Mouse (Mus musculus): Measurements from ENCODE around the gene Pllp. TPM values are rescaled to one million over a fixed set of nuclear protein-coding genes. Genes with fewer than 3 reads are reported as not detected.
A peak's percentile ranks its signal among the peaks of the same experiment; 100 is the strongest.

Gene Pllp
- polyA plus RNA-seq, 1 experiment from 2014 or later, result 1.4 TPM

- Histone ChIP-seq H3K27ac (no peak overlapping the region), H3K9ac (0 out of 2 replicates have a peak overlapping the region, but pooled peaks have one; percentile 65), H3K27me3 (replicated peaks) (peaks cover 33% of the 10 kb centered on the region), H3K4me1 (peaks cover 36% of the 10 kb centered on the region), H3K4me2 (peak overlapping the region; percentile 73), H3K9me3 (replicated peaks) (no peaks in the 10 kb centered on the region), H3K4me3 (peak overlapping the region; percentile 64), H3K36me3 (no peaks in the 10 kb centered on the region)
- no peak for ATAC-seq
- 58% methylated on average over 3 of the region's 3 CpGs for WGBS (ENCODE audit: insufficient replicate concordance)
Observed at GRCm38 (mm10) chr8:94702156-94702555, 6.1 kb upstream of the Pllp start.

GRCm38 (mm10) chr8:94700421-94700935 lies 4.4 kb upstream of the Pllp start:
- ATAC-seq, result no peak
- H3K4me2 ChIP-seq, result no peak overlapping the region
- no peaks in the 10 kb centered on the region for H3K9me3 ChIP-seq (replicated peaks)
- H3K4me1 ChIP-seq, result peaks cover 30% of the 10 kb centered on the region
- no peak overlapping the region for H3K4me3 ChIP-seq
- WGBS (ENCODE audit: insufficient replicate concordance), result 50% methylated on average over 4 of the region's 4 CpGs
- no peak overlapping the region for H3K27ac ChIP-seq
- H3K27me3 ChIP-seq (replicated peaks), result peaks cover 43% of the 10 kb centered on the region
- no peak overlapping the region for H3K9ac ChIP-seq
- H3K36me3 ChIP-seq, result no peaks in the 10 kb centered on the region

- Histone ChIP-seq H3K4me2 (no peak overlapping the region), H3K27ac (no peak overlapping the region), H3K9ac (no peak overlapping the region), H3K4me3 (no peak overlapping the region), H3K36me3 (no peaks in the 10 kb centered on the region), H3K27me3 (replicated peaks) (peaks cover 52% of the 10 kb centered on the region), H3K4me1 (peaks cover 23% of the 10 kb centered on the region), H3K9me3 (replicated peaks) (no peaks in the 10 kb centered on the region)
- 78% methylated on average over 16 of the region's 16 CpGs for WGBS (ENCODE audit: insufficient replicate concordance)
- ATAC-seq, result no peak
Observed at GRCm38 (mm10) chr8:94699366-94699765, 3.3 kb upstream of the Pllp start.

GRCm38 (mm10) chr8:94697956-94698355 lies 1.9 kb upstream of the Pllp start:
- Histone ChIP-seq H3K9ac (no peak overlapping the region), H3K4me1 (peaks cover 22% of the 10 kb centered on the region), H3K4me3 (no peak overlapping the region), H3K36me3 (no peaks in the 10 kb centered on the region), H3K27me3 (replicated peaks) (peaks cover 66% of the 10 kb centered on the region), H3K27ac (no peak overlapping the region), H3K9me3 (replicated peaks) (no peaks in the 10 kb centered on the region), H3K4me2 (no peak overlapping the region)
- ATAC-seq, result no peak
- WGBS (ENCODE audit: insufficient replicate concordance), result 69% methylated on average over 6 of the region's 6 CpGs

GRCm38 (mm10) chr8:94696566-94696965 lies 488 bp upstream of the Pllp start:
- ATAC-seq, result no peak
- Histone ChIP-seq H3K27me3 (replicated peaks) (peaks cover 80% of the 10 kb centered on the region), H3K4me1 (peaks cover 15% of the 10 kb centered on the region), H3K4me2 (peak overlapping the region; percentile 62), H3K4me3 (no peak overlapping the region), H3K27ac (no peak overlapping the region), H3K9me3 (replicated peaks) (no peaks in the 10 kb centered on the region), H3K36me3 (no peaks in the 10 kb centered on the region), H3K9ac (no peak overlapping the region)
- WGBS (ENCODE audit: insufficient replicate concordance), result 56% methylated on average over 3 of the region's 3 CpGs

- H3K27me3 ChIP-seq (replicated peaks), result peaks cover 91% of the 10 kb centered on the region
- H3K4me3 ChIP-seq, result peak overlapping the region; percentile 45
- H3K4me2 ChIP-seq, result peak overlapping the region; percentile 62
- WGBS (ENCODE audit: insufficient replicate concordance), result under 1% methylated on average over 31 of the region's 31 CpGs
- H3K9ac ChIP-seq, result no peak overlapping the region
- no peaks in the 10 kb centered on the region for H3K9me3 ChIP-seq (replicated peaks)
- peak; percentile 49 for ATAC-seq
- peaks cover 15% of the 10 kb centered on the region for H3K4me1 ChIP-seq
- H3K36me3 ChIP-seq, result no peaks in the 10 kb centered on the region
- H3K27ac ChIP-seq, result no peak overlapping the region
Observed at GRCm38 (mm10) chr8:94695341-94695993, 611 bp downstream of the Pllp start.

- Histone ChIP-seq H3K9me3 (replicated peaks) (no peaks in the 10 kb centered on the region), H3K36me3 (no peaks in the 10 kb centered on the region), H3K27me3 (replicated peaks) (peaks cover 93% of the 10 kb centered on the region), H3K27ac (no peak overlapping the region), H3K9ac (no peak overlapping the region), H3K4me3 (no peak overlapping the region), H3K4me1 (peaks cover 15% of the 10 kb centered on the region), H3K4me2 (peak overlapping the region; percentile 62; the same call in 1 of the 2 replicates)
- ATAC-seq, result no peak
- 8% methylated on average over 6 of the region's 6 CpGs for WGBS (ENCODE audit: insufficient replicate concordance)
Observed at GRCm38 (mm10) chr8:94694701-94695100, 1.4 kb downstream of the Pllp start.

GRCm38 (mm10) chr8:94685953-94686352 lies 10.1 kb downstream of the Pllp start:
- no peak for ATAC-seq
- Histone ChIP-seq H3K9me3 (replicated peaks) (no peaks in the 10 kb centered on the region), H3K4me3 (no peak overlapping the region), H3K9ac (no peak overlapping the region), H3K4me1 (no peaks in the 10 kb centered on the region), H3K27ac (no peak overlapping the region), H3K36me3 (no peaks in the 10 kb centered on the region), H3K4me2 (no peak overlapping the region), H3K27me3 (replicated peaks) (peaks cover 21% of the 10 kb centered on the region; the same call in 1 of the 2 replicates)
- WGBS (ENCODE audit: insufficient replicate concordance), result 58% methylated on average over 9 of the region's 9 CpGs

GRCm38 (mm10) chr8:94684287-94684686 lies 11.8 kb downstream of the Pllp start:
- Histone ChIP-seq H3K27ac (no peak overlapping the region), H3K4me3 (no peak overlapping the region), H3K36me3 (no peaks in the 10 kb centered on the region), H3K9me3 (replicated peaks) (peaks cover 4% of the 10 kb centered on the region; the same call in 1 of the 2 replicates), H3K4me2 (no peak overlapping the region), H3K9ac (no peak overlapping the region), H3K4me1 (no peaks in the 10 kb centered on the region), H3K27me3 (replicated peaks) (0 out of 2 replicates have a peak, but pooled peaks cover 9% of the 10 kb centered on the region)
- WGBS (ENCODE audit: insufficient replicate concordance), result 39% methylated on average over 4 of the region's 4 CpGs
- no peak for ATAC-seq

GRCm38 (mm10) chr8:94682732-94683524 lies 13.2 kb downstream of the Pllp start:
- no peak for ATAC-seq
- Histone ChIP-seq H3K4me1 (no peaks in the 10 kb centered on the region), H3K4me2 (no peak overlapping the region), H3K4me3 (no peak overlapping the region), H3K27me3 (replicated peaks) (0 out of 2 replicates have a peak, but pooled peaks cover 9% of the 10 kb centered on the region), H3K27ac (no peak overlapping the region), H3K9ac (no peak overlapping the region), H3K36me3 (no peaks in the 10 kb centered on the region), H3K9me3 (replicated peaks) (peaks cover 4% of the 10 kb centered on the region; the same call in 1 of the 2 replicates)
- 72% methylated on average over 16 of the region's 16 CpGs for WGBS (ENCODE audit: insufficient replicate concordance)

GRCm38 (mm10) chr8:94680414-94680813 lies 15.7 kb downstream of the Pllp start:
- Histone ChIP-seq H3K9me3 (replicated peaks) (peaks cover 4% of the 10 kb centered on the region; the same call in 1 of the 2 replicates), H3K27ac (no peak overlapping the region), H3K9ac (no peak overlapping the region), H3K4me1 (no peaks in the 10 kb centered on the region), H3K27me3 (replicated peaks) (0 out of 2 replicates have a peak, but pooled peaks cover 7% of the 10 kb centered on the region), H3K36me3 (no peaks in the 10 kb centered on the region), H3K4me2 (no peak overlapping the region), H3K4me3 (no peak overlapping the region)
- WGBS (ENCODE audit: insufficient replicate concordance), result 72% methylated on average over 3 of the region's 3 CpGs
- ATAC-seq, result no peak

- Histone ChIP-seq H3K36me3 (peaks cover 12% of the 10 kb centered on the region), H3K4me1 (no peaks in the 10 kb centered on the region), H3K9me3 (replicated peaks) (peaks cover 4% of the 10 kb centered on the region; the same call in 1 of the 2 replicates), H3K4me3 (no peak overlapping the region), H3K4me2 (no peak overlapping the region), H3K27me3 (replicated peaks) (0 out of 2 replicates have a peak, but pooled peaks cover 4% of the 10 kb centered on the region), H3K27ac (no peak overlapping the region), H3K9ac (no peak overlapping the region)
- no peak for ATAC-seq
- 44% methylated on average over 9 of the region's 9 CpGs for WGBS (ENCODE audit: insufficient replicate concordance)
Observed at GRCm38 (mm10) chr8:94678582-94678981, 17.5 kb downstream of the Pllp start.
